Mouse (Mus musculus) thymus, postnatal 25 days (tissue): Measurements from ENCODE around the gene Rhbdd2.

Source experiments
- DNase-seq: peaks from one replicate; pipeline ENCODE4 v3.0.0; 2022

Gene Rhbdd2

DNA sequence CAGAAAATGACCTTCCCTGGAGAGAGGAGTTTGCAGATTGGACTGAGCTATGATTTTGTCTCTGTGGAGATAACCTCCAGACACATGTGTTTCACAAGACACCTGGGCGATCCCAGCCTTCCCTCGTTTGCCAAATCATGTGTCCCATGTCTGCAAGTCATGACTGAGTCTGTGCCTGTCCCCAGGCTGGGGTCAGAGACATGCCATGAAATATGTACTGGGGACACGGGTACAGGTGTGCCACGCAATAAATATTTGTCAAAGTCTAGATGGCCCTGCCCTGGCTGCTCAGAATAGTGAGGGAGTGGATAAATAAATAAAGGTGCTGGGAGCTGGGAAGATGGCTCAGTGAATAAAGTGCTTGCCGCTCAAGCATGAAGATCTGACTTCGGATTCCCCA, 13.6 kb downstream of the Rhbdd2 start:
- no peak for DNase-seq

DNA sequence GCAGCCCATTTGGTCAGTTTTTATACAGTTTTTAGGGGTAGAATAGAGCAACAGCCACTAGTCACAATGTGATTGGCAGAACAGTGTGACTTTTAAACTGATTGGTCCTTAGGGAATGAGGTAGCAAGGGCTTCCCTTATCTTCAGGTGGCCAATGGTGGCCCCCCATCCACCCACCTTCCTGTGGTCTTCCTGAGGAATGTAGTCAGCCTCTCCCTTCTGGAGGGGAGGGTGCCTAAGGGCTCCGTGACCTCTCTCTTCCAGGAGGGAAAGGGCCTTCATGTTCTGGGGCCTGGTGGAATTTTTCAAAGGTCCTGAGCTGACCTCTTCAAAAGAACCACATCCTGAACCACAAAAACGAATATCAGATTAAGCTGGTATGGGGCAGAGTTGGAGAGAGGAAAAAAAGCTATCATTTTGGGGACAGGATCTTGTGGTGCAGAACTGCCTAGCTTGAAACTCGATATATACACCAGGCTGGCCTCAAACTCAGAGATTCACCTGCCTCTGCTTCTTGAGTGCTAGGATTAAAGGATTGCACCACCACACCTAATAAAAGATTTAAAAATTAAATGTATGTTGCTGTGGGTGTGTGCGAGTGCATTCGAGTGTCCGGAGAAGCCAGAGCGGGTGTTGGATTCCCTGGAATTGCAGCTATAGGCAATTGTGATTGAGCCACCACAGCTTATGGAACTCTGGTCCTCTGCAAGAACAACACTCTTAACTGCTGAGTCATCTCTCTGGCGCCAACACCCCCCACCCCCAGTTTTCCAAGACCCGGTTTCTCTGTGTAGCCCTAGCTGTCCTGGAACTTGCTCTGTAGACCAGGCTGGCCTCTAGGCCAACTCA, 16.3 kb downstream of the Rhbdd2 start:
- no peak for DNase-seq

DNA sequence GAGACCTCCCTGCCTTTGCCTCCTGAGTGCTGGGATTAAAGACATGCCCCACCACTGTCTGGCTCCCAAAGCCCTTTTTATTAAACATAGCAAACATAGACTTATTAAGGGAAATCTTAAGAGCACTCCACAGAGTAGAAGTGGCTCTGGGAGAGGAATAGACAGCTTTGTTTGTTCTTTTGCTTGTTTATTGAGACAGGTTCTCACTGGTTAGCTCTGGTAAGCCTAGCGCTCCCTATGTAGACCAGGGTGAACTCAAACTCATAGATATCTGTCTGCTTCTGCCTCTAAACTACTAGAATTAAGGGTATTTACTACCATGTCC, 16.9 kb downstream of the Rhbdd2 start:
- no peak for DNase-seq

DNA sequence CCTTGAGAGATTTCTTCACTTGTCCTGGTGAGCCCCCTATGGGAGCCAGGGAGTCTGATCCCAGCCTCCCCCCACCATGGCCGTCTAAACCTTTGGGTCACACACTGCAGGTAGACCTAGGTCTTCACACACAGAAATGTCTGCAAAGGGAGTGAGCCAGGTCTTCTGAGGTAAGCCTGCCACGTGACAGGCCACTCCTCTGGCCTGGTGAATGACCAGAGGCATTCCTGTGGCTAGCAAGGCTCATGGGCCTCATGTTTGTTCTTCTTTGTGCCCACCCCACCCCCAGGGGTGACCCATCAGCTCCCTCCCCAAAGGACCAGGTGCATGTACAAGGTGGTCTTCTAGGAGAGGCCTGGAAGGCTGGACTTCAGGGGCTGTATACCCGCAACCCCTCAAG, 19.1 kb downstream of the Rhbdd2 start:
- no peak for DNase-seq

DNA sequence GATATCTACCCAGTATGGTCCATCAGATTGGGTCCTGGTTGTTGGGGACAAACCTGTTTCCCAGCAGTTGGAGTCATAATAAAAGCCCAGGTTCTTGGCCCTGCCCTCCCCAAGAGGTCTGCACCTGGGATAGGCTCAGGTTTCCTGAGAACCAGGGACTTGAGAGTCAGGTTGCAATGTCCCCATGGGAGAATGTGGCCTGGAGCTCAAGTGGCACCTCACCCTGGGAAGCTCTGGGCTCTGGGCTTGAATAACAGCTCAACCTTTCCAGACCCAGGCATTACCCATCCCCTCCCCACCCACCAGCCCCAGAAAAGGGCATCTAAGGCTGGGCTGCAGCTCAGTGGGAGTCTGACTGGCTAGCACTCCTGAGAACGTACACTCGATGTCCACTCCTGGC, 20.8 kb downstream of the Rhbdd2 start:
- DNase-seq, result no peak

DNA sequence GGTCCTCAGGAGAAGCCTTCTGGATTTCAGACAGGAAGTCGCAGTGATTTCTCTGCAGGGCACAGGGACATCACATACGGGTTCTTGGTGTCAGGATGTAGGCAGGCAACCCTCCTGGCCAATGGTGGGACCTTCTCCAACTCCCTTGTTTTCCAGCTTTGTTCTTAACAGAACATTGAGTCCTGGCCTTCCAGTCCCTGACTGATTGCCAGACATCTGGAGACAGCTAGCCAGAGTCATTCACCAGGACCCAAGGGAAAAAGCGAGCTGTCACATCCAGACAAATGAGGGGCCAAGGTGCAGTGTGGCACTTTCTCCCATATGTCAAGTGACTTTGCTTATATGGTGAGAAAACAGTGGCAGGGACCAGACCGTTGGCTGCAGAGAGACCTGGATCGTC, 23.6 kb downstream of the Rhbdd2 start:
- DNase-seq, result no peak

DNA sequence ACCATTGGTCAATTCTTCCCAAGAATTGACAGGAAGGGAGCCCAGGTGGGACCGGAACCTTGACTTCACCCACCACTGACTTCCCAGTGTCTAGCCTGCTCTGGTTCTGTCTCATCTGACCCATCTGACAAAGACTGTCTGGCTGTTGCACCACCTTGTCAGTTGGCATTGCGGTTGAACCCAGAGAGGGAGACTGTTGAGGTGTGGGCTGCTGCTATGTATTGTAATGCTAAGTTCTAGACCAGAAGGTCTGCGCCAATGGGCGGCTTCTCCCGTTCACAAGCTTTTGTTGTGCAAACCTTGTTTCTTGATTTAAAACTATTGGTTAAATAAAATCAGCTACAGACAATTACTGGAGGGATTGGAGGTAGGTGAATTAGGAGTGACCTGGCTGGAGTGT, 24.7 kb downstream of the Rhbdd2 start:
- no peak for DNase-seq

DNA sequence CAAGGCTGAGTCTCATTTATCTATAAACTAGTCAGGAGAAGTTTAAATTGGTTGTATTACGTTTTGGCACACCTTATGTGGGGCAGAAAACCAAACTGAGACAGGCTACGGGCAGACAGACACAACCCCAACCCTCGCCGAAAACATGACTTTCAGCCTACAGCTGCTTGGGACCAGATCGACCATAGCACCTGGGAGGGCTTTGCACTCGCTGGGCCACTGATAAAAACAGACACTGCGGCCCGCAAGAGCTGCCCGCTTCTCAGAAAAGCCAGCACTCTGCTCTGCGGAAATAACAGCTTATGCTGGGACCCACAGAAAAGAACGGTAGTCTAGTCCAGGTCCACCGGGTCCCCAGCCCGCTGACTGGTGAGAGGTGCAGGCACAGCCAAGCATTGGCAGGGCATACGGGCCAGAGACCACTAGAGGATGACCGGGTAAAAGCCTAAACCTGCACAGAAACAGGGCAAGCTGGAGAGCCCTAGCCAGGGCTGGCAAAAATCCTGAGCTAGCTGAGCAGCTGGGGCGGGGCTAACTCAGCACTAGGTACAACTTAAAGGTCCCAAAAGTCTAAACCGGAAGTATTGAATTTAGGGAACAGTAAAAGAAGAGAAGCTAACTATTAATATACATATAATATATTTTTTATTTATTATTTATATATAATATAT, 25.4 kb downstream of the Rhbdd2 start:
- no peak for DNase-seq

DNA sequence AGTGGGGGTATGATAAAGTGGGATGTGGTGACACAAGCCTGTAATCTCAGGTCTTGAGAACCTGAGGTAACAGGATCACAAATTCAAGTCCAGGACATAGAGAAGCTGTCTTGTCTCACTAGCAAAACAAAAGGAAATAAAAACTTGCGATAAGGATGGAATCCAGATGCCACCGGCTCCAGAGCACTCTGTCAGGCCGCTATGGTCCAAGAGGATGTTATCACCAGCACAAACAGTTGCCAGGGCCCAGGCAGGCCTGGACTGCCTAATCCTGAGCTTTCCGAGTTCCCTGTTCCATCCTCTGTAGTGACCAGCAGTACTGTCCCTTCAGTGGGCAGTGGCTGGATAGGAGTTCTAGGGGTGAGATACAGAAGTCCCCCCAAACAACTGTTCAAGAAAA, 27.5 kb downstream of the Rhbdd2 start:
- DNase-seq, result no peak

DNA sequence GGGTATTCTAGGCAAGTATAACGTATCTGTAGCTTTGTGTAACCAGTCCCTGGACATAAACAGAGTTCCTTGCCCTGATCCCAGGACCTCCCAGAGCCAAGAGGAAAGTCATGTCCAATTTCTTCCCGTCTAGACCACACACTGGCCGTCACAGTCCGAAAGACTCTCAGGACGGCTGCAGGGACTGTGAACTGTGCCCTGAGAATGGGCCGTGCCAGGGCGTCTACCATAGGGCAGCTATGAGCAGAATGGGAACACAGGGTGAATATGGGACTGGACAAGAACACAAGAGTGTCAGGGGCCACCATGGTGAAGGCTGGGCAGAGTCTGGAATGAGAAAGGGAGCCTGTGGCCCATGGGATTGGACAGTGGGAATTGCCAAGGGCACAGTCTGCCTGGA, 28.1 kb downstream of the Rhbdd2 start:
- DNase-seq, result no peak

DNA sequence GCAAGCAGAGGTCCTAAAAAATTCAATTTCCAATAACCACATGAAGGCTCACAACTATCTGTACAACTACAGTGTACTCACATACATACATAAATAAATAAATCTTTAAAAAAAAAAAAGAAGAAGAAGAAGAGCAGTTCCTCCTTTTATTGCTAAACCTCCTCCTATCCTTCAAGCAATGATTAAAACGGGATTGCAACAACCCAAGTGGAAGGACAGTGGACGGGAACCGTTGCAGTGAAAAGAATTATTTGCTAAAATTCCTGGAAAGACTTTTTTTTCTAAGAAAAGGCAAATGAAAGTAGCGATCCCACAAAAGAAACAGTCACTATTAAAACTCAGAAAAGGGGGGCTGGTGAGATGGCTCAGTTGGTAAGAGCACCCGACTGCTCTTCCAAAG, 34.5 kb downstream of the Rhbdd2 start:
- no peak for DNase-seq

DNA sequence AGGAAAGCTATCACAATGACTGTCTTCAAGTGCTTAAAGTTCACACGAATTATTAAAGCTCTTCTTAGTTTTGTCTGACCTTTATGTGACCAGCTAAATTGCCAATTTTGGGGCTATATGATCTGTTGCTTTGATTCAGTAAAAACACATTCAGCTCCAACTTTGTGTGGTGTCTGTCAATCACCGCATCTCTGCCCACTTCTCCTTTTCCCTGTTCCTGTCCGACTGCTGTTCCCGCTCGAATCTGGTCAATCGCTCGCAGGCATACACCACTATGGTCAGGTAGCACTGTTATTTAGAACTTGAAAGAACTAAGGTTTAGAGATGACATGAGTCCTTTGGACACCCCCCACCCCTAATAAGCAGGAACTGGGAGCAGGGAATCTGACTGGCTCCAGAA, 35.7 kb downstream of the Rhbdd2 start:
- DNase-seq, result no peak

DNA sequence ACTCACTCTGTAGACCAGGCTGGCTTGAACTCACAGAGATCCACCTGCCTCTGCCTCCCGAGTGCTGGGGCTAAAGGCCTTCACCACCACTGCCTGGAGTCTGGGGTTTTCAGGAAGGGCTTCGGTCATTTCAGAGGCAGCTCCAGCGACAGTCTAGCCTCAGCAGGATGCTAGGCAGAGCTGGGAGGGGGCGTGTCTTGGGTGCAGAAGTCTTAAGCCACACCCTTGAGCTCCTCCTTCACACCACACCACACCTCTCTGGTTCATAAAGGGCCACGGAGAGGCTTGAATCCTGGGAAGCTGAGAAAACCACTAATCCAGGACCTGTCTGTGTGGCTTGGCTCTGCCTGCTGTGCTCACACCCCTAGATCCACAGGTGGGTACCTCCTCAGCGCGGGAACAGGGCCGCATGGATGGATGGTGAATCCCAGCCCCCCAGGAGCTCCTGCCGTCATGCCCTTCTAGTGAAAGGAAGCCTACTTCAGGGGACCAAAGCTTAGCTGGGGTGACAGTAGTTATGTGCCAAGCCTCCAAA, 37.4 kb downstream of the Rhbdd2 start, which contains the start of gene Por:
Gene Por (plus strand): TSS at position 293 of the 535 bp plus-strand sequence.
- DNase-seq, result peak; percentile 14

DNA sequence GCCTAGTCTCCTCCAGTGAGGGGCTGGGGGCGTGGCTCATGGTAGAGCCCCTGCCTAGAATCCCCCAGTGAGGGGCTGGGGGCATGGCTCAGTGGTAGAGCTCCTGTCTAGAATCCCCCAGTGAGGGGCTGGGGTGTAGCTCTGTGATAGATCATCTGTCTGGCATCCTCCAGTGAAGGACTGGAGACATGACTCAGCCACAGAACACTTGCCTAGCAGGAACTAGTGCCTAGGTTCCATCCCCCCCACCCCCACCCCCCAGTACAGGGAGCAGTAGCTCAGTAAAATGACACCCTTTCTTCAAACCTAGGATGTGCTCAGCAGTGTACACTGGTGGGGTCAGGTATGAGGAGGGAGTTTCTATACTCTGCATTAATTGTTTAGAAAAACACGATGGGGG, 38.5 kb downstream of the Rhbdd2 start:
- no peak for DNase-seq

DNA sequence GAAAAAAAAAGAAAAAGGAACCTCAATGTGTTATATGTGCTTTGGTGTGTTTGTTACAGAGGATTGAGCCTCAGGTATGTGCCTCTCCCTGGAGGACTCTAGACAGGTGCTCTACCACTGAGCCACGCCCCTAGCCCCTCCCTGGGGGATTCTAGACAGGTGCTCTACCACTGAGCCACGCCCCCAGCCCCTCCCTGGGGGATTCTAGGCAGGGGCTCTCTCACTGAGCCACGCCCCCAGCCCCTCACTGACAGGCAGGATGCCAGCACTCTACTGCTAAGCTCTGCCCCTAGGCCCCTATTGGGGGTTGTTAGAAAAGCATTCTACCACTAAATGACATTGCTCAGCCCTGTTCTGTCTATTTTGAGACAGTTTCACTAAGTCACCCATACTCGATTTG, 40.1 kb downstream of the Rhbdd2 start:
- DNase-seq, result no peak

DNA sequence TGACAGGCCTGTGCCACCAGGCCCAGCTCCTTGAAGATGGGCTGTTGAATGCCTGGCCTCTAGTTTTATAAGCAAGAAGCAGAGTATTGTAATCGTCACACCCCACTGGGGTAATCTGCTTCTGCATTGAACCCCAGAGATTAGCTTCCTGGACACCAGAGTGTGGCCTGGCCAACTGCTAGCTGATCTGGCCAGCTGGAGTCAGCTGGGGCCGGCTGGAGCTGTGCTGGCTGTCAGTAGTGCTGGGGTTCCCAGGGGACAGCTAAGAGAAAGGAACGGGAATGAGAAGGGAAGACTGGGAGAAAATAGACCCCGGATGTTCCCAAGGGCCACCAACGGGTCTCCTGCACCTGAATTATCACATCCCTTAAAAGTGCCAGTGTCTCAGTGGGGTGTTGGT, 40.6 kb downstream of the Rhbdd2 start:
- no peak for DNase-seq

DNA sequence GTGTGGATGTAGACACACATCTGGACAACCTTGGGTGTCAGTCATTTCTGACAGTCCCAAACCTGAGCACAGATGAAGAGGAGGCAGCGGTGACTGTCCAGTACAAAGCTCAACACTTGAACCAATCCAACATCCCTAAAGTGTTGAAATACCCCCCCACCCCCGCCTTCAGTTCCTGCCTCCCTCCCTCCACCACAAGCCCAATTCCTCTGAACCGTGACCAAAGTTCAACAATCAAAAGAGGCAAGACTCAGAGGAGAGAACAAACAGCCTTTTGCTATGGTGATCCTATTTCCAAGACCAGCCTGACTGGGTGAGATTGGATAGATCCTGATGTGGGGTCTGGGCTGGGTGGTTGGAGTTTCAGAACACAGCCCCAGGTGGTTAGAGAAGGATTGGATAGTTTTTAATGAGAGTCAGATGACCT, 41.9 kb downstream of the Rhbdd2 start:
- DNase-seq, result no peak

DNA sequence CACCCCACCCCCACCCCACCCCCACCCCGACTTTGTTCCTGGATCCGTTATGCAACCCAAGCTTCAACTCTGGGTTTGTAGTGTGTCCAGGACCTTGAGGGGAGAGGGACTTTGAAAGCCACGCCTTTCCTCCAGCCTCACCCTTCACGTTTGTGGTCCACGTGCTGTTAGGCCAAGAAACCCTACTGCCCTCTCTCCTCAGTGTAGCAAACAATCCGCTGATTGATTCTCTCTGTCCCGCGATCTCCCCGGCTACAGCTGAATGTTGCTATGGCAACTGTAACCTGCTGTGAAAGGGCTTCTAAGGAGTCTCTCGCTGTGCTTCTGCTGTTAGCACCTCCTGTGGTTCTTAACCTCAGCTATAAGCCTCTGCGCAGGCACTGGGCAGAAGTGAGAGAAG, 42.4 kb downstream of the Rhbdd2 start:
- peak; percentile 26 for DNase-seq

DNA sequence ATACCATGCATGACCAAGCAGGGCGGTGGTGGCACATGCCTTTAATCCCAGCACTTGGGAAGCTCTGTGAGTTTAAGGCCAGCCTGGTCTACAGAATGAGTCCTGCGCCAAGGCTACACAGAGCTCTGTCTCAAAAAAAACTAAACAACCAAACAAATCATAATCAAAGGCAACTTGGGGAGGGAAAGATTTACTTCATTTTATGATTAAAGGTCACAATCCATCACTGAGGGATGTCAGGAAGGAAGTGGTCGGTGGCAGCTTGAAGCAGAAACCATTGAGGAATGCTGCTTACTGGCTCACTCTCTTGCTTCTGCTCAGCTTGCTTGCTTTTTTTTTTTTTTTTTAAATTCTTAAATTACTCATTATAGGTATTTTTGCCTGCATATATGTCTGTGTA, 44.3 kb downstream of the Rhbdd2 start:
- DNase-seq, result no peak

DNA sequence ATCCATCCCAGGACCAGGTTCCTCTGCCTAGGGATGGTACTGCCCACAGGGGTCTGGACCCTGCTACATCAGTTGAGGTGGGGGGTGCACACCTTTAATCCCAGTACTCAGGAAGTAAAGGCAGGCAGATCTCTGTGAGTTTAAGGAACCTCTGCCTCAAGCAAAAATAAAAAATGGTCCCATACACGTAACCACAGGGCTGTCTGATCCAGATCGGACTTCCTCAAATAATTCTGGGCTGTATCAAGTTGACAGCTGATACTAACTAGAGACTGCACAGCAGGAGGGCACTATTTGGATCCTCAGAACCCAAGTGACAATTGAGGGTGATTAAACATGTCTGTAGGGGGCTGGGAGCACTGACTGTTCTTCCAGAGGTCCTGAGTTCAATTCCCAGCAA, 44.8 kb downstream of the Rhbdd2 start:
- no peak for DNase-seq

DNA sequence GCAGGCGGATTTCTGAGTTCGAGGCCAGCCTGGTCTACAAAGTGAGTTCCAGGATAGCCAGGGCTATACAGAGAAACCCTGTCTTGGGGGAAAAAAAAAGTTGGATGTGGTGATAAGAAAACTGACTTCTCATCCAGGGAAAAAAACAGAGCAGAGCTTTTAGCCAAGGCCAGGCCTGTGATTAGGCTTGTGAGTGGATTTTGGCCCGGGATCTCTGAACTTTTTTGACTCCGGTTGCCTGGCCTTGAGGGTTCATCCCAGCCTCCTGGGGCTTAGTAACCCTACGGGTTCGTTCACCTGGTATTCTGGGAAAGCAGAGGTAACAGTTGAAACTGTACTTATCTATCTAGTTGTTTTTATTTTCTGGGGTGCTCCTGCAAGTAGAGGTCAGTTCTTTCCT, 46.1 kb downstream of the Rhbdd2 start:
- no peak for DNase-seq

DNA sequence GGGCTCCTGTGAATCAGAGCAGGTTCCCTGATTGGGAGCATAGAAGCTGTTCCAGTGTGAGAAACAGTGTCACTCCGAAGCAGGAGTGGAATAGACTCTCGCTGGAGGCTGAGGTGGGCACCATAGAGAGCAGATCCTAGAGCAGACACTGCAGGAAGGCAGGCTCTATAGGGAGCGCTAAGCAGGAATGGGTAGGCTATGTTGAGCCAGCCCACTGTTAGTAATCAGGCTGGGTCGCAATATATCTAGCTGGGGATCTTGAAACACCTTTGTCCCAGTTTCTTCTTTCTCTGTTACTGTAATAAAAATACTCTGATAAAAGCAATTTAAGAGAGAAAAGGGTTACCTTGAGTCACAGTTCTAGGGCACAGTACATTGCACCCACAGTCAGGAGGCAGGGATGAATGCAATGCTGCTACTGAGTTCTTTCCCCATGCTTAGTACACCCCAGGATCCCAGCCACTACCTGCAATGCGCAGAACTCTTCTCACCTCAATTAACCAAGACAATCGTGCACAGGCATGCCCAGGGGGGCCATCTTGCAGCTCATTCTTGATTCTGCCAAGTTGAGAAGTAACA, 48.6 kb downstream of the Rhbdd2 start:
- DNase-seq, result no peak

DNA sequence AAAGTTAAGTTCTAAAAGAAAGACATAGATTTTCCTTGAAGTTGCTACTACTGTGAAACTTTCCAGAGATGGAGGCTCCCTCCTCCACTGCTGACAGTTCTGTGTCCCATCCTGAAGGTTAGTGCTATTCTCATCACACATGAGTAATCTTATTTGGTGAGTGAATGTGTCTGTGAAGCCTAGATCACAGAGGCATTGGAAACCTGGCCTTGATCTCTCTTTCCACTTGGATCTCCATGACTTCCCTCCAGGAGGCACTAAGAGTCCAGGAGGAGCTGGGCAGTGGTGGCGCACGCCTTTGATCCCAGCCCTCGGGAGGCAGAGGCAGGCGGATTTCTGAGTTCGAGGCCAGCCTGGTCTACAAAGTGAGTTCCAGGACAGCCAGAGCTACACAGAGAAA, 49.6 kb downstream of the Rhbdd2 start:
- no peak for DNase-seq

DNA sequence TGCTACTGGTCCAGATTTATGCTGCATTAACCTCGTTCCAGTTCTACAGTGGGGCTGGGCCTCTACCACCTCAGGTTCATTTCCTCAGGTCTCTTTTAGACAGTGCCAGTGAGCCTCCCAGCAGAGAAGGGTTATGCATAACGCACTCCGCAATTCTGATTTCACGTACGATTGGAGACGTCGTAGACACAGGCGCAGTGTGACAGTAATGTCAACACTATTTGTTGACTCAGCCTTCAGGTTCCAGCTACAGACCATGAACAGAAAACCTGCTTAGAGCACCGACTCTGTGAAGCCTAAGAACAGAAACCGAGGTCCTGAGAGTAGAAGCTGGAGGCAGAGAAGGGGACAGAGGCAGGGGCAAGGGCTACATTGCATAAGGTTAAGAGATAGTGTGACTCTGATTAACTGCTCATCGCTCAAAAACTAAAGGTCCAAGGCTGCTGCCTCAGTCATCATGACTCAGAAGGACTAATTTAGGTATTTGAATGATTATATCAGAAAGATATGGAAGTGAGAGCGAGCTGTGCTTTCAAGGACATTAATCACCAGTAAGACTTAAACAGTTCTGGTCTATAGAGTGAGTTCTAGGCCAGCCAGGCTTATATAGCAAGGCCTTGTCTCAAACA, 50.6 kb downstream of the Rhbdd2 start:
- no peak for DNase-seq
